Mouse (Mus musculus): ENCODE data around the gene Gstp2.

The Gstp2 gene

DNA sequence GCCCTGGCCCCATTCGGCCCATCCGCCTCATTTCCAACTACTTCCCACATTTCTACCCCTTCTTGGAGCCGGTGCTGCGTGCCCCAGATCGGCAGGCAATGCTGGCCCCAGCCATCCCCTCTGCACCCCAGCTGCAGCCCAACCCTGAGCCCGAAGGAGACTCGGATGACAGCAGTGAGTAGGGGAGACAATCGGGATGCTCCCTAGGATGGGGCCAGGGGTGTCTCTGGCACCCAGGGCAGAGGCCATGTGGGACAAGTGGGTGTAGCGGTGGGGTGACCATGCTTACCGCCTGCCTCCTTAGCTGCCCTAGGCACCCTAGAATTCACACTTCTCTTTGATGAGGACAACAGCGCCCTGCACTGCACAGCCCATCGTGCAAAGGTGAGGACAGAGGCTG, 42.2 kb downstream of the Gstp2 start:
- no peak for DNase-seq

DNA sequence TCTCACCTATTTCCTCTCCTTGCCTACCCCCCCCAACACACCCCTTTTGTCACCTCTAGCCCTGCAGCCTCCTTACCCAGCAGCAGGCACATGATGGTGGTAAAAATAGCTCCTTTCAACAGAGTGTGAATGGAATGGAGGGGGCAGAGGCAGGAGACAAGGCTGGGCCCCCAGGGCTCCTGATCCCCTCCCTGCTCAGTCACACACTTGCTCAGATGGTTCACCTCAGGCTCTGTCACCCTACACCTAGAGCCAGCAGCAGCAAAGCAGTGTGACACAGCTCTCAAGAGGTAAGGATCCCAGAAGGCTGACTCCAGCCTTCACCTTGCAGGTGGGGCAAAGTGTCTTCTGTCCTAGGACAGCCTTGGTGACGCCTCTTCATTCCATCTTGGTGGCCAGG, 42.7 kb downstream of the Gstp2 start, which contains the start of gene Doc2g:
Gene Doc2g, plus strand, starts transcription at position 202 of the 400 bp plus-strand sequence.
- DNase-seq, result no peak

GRCm38 (mm10) chr19:4001752-4002151, 44.1 kb downstream of the Gstp2 start:
- DNase-seq, result no peak

GRCm38 (mm10) chr19:4000949-4001525, 44.8 kb downstream of the Gstp2 start:
- DNase-seq, result peak; percentile 31

DNA sequence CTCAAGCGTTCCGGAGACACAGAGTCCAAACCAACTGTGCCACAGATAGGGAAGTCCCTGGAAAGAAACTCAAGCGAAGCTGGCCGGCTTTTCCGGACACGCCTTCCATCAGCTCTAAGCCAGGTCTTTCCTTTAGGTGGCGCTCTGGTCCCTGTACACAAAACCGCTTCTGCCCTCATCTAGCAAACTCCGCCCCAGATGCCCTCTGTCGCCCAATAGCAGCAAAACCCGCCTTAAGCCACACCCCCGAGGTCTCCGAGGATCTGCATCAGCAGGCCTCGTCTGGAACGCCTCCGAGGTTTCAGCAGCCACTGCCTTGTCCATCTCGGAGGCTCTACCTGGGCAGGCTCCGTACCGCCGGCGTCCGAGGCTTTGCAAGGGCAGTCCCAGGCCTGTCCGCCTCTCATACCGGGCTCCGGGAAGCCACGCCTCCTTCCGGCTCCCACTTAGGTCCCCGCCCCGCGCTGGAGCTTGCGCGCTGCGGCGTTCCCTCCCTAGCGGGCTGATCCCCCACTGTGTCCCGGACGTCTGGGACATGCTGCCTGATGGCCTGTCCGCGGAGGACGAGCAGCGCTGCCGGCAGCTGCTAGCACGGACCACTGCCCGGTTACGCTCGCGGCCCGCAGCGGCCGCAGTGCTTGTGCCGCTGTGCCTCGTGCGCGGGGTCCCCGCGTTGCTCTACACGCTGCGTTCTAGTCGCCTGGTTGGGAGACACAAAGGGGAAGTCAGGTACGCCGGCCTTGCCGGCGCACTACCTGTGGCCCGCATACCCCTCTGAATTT, 45.5 kb downstream of the Gstp2 start, which contains the start of the genes Nudt8 and Gm49405:
Gene Nudt8, plus strand, starts transcription at position 462 of the 782 bp plus-strand sequence.
Gene Gm49405, plus strand, starts transcription at position 508 of the 782 bp plus-strand sequence.
- DNase-seq, result peak; percentile 98

DNA sequence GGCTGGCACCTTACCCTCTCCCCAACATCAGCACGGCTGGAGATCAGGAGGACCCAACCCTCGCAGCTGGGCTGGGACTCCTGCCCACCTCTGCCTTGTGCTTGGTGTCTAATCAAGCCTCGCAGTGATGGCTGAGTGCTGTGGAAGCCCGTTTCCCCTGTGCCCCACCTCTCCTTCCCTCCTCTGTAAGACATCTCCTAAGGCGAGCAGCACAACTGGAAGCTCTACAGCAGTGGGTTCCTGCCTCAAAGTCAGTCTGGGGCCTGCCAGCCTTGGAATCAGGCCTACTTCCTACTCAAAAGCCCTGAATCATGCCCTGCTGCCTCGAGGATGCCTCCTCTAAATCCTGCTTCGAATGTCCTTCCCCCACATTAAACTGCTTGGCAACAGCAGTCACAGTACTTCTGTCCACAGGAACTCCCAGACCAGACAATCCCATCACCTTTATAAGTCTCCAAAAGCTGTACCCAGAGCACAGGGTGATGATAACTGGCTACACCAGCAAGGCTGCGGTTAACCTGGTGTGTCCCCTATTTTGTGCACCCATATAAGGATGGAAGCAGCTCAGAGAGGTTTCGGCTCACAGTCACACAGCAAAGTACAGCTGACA, 46.6 kb downstream of the Gstp2 start:
- no peak for DNase-seq

GRCm38 (mm10) chr19:3998335-3998734, 47.5 kb downstream of the Gstp2 start:
- no peak for DNase-seq

DNA sequence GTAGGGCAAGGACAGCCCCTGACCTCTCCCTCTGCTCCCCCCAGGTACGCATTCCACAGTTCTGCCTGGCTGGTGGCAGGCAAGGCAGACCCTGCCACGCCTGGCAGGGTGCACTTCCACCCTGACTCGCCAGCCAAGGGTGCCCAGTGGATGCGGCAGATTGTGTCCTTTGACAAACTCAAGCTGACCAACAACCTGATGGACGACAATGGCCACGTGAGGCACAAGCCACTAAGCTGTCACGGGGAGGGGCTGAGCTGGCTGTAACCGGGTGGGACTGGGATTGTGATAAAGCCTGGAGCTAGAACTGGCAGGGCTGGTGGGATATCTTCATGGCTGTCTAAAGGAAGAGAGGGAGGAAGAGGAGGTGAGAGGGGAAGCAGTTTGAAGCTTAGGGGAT, 48.6 kb downstream of the Gstp2 start:
- DNase-seq, result no peak

DNA sequence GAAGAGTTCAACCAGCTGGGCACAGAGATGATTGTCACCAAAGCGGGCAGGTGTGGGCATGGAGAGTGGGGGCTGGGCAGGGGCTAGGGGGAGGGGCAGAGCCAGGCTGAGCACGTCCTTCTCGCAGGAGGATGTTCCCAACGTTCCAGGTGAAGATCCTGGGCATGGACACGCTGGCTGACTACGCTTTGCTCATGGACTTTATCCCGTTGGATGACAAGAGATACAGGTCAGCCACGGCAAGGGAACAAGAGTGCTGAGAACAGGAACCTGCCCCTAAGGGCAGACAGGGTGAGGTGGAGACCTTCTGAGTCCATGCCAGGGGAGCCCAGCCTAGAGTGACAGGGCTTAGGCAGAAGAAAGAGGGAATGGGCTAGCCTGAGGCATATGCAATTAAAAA, 49.1 kb downstream of the Gstp2 start:
- no peak for DNase-seq

- no peak for DNase-seq
Measured at GRCm38 (mm10) chr19:3996106-3996505, 49.7 kb downstream of the Gstp2 start.

GRCm38 (mm10) chr19:3995505-3995904, 50.3 kb downstream of the Gstp2 start:
- DNase-seq, result no peak

DNA sequence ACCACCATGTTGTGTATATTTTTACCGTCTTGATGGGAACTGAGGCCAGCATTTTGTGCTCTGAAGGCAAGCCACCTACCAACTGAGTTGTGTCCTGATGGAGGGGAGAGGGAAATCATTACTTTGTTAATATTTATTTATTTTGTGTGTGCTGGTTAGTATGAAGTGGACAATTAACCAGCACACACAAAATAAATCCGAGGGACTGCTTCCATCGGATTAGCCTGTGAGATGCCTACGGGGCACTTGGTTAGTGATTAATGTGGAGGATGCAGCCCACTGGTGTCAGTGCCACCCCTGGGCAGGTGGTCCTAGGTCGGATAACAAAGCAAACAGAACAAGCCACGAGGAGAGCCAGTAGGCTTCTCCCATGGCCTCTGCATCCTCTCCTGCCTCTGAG, 50.9 kb downstream of the Gstp2 start:
- DNase-seq, result no peak

- DNase-seq, result no peak
Measured at GRCm38 (mm10) chr19:3992416-3992815, 53.4 kb downstream of the Gstp2 start, which contains the start of gene Tbx10. Gene Tbx10 (plus strand): TSS chr19:3992752.

DNA sequence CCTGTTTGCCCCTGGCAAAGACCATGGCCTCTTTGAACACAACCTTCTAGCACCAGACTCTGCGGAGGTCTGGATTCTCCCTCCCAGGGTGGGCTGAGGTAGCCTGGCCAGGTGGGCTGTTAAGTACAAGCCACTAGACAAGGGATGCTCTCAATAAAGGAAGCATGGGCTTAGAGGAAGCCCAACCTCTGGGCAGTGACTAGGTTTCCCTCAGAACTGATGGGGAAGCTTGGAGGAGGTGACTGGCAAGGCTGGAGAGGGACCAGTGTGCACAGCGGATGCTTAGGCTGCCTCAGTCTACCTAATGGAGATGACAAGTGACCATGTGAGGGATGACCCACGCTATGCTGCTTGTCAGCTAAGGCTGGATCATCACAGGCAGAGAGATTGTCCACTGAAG, 53.9 kb downstream of the Gstp2 start:
- no peak for DNase-seq

GRCm38 (mm10) chr19:3991562-3991961, 54.3 kb downstream of the Gstp2 start:
- no peak for DNase-seq

- no peak for DNase-seq
Measured at GRCm38 (mm10) chr19:3990804-3991203, 55.0 kb downstream of the Gstp2 start.

All from liver (tissue).